Mouse (Mus musculus) myocyte (in vitro differentiated cells): ENCODE results near the gene Cd101.

Source experiments
- E2F4 ChIP-seq: IDR thresholded peaks from one replicate; pipeline ENCODE4 v1.6.1; 2011; ENCODE audit warnings: mild to moderate bottlenecking, control low read depth, moderate library complexity; ENCODE audit not compliant: insufficient read depth
- MYOG ChIP-seq, 3 experiments: IDR thresholded peaks; one replicate each; pipeline ENCODE4 v1.6.1; 2011; ENCODE audit warnings: control low read depth in 2 of 3, low read depth in 2 of 3, mild to moderate bottlenecking in 2 of 3; ENCODE audit not compliant: insufficient read length in 2 of 3, control insufficient read depth in 1 of 3, insufficient read depth in 1 of 3
- POLR2A ChIP-seq: IDR thresholded peaks from one replicate; pipeline ENCODE4 v1.6.1; 2011; ENCODE audit warnings: low read depth, mild to moderate bottlenecking, control low read depth, moderate library complexity; ENCODE audit not compliant: insufficient read length
- TCF3 ChIP-seq: IDR thresholded peaks from one replicate; pipeline ENCODE4 v1.6.1; 2011; ENCODE audit warnings: low read depth, control low read depth; ENCODE audit not compliant: insufficient read length
- USF1 ChIP-seq: IDR thresholded peaks from one replicate; pipeline ENCODE4 v1.6.1; 2011; ENCODE audit warnings: low read depth, mild to moderate bottlenecking, control low read depth, moderate library complexity

- TF ChIP-seq POLR2A, result no peak
- no peak for TF ChIP-seq MYOG (IDR thresholded peaks at IDR 0.05; ENCODE audit: control insufficient read depth in 1 of 3, insufficient read depth in 1 of 3, insufficient read length in 2 of 3, low read depth in 2 of 3)
- TF ChIP-seq TCF3, result no peak
- TF ChIP-seq USF1, result no peak
- no peak for TF ChIP-seq E2F4
These were observed 41.5 kb upstream of the Cd101 start for GRCm38 (mm10) chr3:101070796-101071235.
